Mouse (Mus musculus): ENCODE measurements around the gene Tmem214.

Tmem214 gene

GRCm38 (mm10) chr5:30867712-30868111, at the start of gene Tmem214:
Gene Tmem214, plus strand, starts transcription at chr5:30868012.
- no peak for DNase-seq (ENCODE audit: low spot score)

- no peak for DNase-seq (ENCODE audit: low spot score)
These were observed 49.0 kb upstream of the Tmem214 start for GRCm38 (mm10) chr5:30818758-30819309.

- no peak for DNase-seq (ENCODE audit: low spot score)
These were observed 45.1 kb upstream of the Tmem214 start for GRCm38 (mm10) chr5:30822689-30823088.

- no peak for DNase-seq (ENCODE audit: low spot score)
These were observed 44.7 kb upstream of the Tmem214 start for GRCm38 (mm10) chr5:30823091-30823490.

- DNase-seq (ENCODE audit: low spot score): peak; percentile 32
These were observed 43.5 kb upstream of the Tmem214 start for GRCm38 (mm10) chr5:30824124-30824988.

- peak; percentile 32 for DNase-seq (ENCODE audit: low spot score)
These were observed 42.6 kb upstream of the Tmem214 start for GRCm38 (mm10) chr5:30825166-30825565.

GRCm38 (mm10) chr5:30825821-30826220, 42.0 kb upstream of the Tmem214 start:
- no peak for DNase-seq (ENCODE audit: low spot score)

- DNase-seq (ENCODE audit: low spot score): no peak
These were observed 34.4 kb upstream of the Tmem214 start for GRCm38 (mm10) chr5:30833416-30833815.

- no peak for DNase-seq (ENCODE audit: low spot score)
These were observed 28.1 kb upstream of the Tmem214 start for GRCm38 (mm10) chr5:30839731-30840130.

- no peak for DNase-seq (ENCODE audit: low spot score)
These were observed 25.9 kb upstream of the Tmem214 start for GRCm38 (mm10) chr5:30841896-30842295.

- DNase-seq (ENCODE audit: low spot score): no peak
These were observed 17.8 kb upstream of the Tmem214 start for GRCm38 (mm10) chr5:30849891-30850555.

- DNase-seq (ENCODE audit: low spot score): no peak
These were observed 17.3 kb upstream of the Tmem214 start for GRCm38 (mm10) chr5:30850556-30850925.

GRCm38 (mm10) chr5:30853522-30853921, 14.3 kb upstream of the Tmem214 start:
- DNase-seq (ENCODE audit: low spot score): no peak

- peak; percentile 46 for DNase-seq (ENCODE audit: low spot score)
These were observed 12.1 kb upstream of the Tmem214 start for GRCm38 (mm10) chr5:30855674-30856073.

GRCm38 (mm10) chr5:30856124-30856523, 11.7 kb upstream of the Tmem214 start:
- DNase-seq (ENCODE audit: low spot score): no peak

GRCm38 (mm10) chr5:30863852-30864251, 4.0 kb upstream of the Tmem214 start:
- DNase-seq (ENCODE audit: low spot score): no peak

GRCm38 (mm10) chr5:30864322-30864721, 3.5 kb upstream of the Tmem214 start:
- DNase-seq (ENCODE audit: low spot score): no peak

- DNase-seq (ENCODE audit: low spot score): no peak
These were observed 941 bp upstream of the Tmem214 start for GRCm38 (mm10) chr5:30866871-30867270.

- no peak for DNase-seq (ENCODE audit: low spot score)
These were observed 1.2 kb downstream of the Tmem214 start for GRCm38 (mm10) chr5:30868981-30869380.

GRCm38 (mm10) chr5:30869405-30870130, 1.8 kb downstream of the Tmem214 start:
- peak; percentile 89 for DNase-seq (ENCODE audit: low spot score)

GRCm38 (mm10) chr5:30870131-30870406, 2.3 kb downstream of the Tmem214 start:
- DNase-seq (ENCODE audit: low spot score): no peak

- DNase-seq (ENCODE audit: low spot score): no peak
These were observed 4.8 kb downstream of the Tmem214 start for GRCm38 (mm10) chr5:30872574-30872973.

GRCm38 (mm10) chr5:30874365-30874764, 6.6 kb downstream of the Tmem214 start:
- no peak for DNase-seq (ENCODE audit: low spot score)
